Mouse (Mus musculus): ENCODE results near the gene Tuba3a. TPM values are rescaled to one million over a fixed set of nuclear protein-coding genes. Genes with fewer than 3 reads are reported as not detected.
A peak's percentile ranks its signal among the peaks of the same experiment; 100 is the strongest.

Tuba3a gene
- polyA plus RNA-seq, 1 experiment from 2014 or later, result not detected

DNA sequence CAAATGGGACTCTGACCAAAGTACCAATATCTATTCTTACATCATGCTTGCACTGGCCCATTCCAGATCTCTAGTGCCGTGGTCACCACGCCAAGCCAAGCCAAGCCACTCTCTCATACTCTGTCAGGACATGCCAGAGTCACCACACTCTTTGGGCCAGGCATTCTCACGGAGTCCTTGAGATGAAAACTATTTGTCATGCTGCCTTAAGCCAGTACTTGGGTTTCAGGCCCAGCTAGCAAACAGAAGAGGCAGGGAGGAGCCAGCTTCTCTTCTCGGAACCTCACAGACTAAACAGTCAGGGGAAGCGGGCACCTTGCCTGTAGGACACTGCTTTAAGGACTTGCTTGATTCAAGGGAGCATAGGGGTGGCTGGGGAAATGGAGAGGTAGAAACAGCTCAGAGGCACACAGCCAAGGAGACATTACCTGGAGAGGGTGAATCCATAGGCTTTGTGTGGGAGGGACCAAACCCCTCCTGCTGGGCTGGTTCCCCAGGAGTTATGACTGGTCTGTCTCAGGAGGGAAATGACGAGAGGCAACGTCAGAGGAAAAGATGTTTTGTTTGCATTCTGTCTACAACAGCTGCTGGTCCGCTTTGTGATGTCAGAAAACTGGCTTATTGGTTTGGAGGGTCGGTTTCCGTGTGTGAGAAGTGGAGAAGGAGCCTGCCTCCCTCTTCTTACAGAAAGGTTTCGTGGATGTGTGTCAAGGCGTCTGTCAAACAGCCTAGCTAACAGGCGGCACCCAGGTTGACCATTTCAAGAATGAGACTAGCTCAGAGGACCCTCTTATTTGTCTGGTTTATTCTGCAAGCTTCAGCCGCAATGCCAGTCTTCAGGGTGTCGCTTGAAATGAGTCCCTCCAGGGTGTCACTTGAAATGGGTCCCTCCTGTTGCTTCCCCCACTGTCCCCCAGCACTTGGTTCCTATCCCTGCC lies 33.4 kb upstream of the Tuba3a start:
- H3K27me3 ChIP-seq, result peaks cover 65% of the 10 kb centered on the region
- no peak overlapping the region for H3K9ac ChIP-seq (replicated peaks)
- no peaks in the 10 kb centered on the region for H3K36me3 ChIP-seq
- H3K4me2 ChIP-seq (replicated peaks), result no peak overlapping the region
- WGBS, result 65% methylated on average over 15 of the region's 15 CpGs
- no peak overlapping the region for H3K4me3 ChIP-seq
- ATAC-seq (ENCODE audit: low FRiP score, low read depth), result no peak
- H3K27ac ChIP-seq (replicated peaks), result no peak overlapping the region
- no peaks in the 10 kb centered on the region for H3K9me3 ChIP-seq
- peaks cover 9% of the 10 kb centered on the region for H3K4me1 ChIP-seq

DNA sequence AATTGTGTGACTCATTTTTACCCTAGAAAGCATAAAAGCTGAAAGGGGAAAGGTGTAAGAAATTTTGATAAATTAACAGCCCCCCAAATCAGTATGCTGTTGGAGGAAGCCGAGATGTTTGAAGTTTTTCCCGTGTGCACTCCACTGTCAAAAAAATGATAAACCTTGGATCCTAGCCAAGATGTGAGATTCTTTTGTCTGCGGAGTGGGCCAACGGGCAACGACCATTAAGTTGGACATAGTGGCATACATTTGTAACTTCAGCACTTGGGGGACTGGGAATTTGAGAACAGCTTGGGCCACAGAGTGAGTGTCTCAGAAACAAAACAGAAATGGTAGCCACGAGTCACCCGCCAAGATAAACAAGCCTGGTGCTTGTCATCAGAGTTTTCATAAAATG lies 31.2 kb upstream of the Tuba3a start:
- Histone ChIP-seq H3K36me3 (no peaks in the 10 kb centered on the region), H3K9me3 (no peaks in the 10 kb centered on the region), H3K9ac (replicated peaks) (no peak overlapping the region), H3K4me3 (no peak overlapping the region), H3K4me1 (peaks cover 22% of the 10 kb centered on the region), H3K27ac (replicated peaks) (no peak overlapping the region), H3K4me2 (replicated peaks) (no peak overlapping the region), H3K27me3 (peaks cover 50% of the 10 kb centered on the region)
- no peak for ATAC-seq (ENCODE audit: low FRiP score, low read depth)
- WGBS, result 80% methylated on average over 7 of the region's 7 CpGs

DNA sequence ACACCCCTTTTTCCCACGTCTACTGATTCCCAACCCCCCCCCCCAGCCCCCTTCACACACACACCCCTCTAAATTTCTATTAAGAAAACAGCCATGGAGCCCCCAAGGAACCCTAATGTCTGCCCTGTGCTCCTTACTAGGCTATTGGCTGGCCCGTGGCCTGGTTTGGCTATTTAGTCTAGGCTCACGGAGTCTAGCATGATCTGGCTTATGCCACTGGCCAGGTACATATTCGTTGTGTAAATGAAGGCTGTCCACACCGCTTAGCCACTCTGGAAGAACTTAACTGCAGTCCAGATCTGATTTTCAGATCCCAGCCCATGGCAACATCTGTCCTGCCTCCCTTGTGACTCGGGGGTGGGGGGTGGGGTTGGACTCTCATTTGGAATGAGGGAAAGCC lies 28.9 kb upstream of the Tuba3a start:
- H3K27ac ChIP-seq (replicated peaks), result no peak overlapping the region
- H3K9me3 ChIP-seq, result no peaks in the 10 kb centered on the region
- H3K9ac ChIP-seq (replicated peaks), result no peak overlapping the region
- H3K4me2 ChIP-seq (replicated peaks), result no peak overlapping the region
- no peak for ATAC-seq (ENCODE audit: low FRiP score, low read depth)
- WGBS, result 84% methylated on average over 6 of the region's 6 CpGs
- no peak overlapping the region for H3K4me3 ChIP-seq
- H3K27me3 ChIP-seq, result peaks cover 27% of the 10 kb centered on the region
- H3K4me1 ChIP-seq, result peaks cover 15% of the 10 kb centered on the region
- no peaks in the 10 kb centered on the region for H3K36me3 ChIP-seq

DNA sequence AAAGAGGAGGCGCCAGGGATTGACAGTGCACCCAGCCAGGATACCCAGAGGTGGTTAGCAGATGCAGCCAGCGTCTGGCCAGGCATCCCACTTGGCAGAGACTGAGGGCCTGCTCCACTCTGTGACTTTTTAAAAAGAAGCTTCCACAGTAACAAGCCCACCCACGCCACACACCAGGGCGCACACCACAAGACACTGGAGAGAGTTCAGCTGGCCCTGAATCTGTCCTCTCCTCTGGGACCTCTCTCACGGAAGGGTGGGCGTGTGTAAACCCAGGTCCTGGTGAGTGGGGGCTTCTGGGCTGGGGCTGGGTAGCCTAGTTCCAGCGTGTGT lies 28.4 kb upstream of the Tuba3a start:
- Histone ChIP-seq H3K4me2 (replicated peaks) (peak overlapping the region; percentile 69), H3K9ac (replicated peaks) (peak overlapping the region; percentile 71), H3K27me3 (peaks cover 22% of the 10 kb centered on the region), H3K4me3 (peak overlapping the region; percentile 43), H3K36me3 (no peaks in the 10 kb centered on the region), H3K4me1 (peaks cover 18% of the 10 kb centered on the region), H3K27ac (replicated peaks) (no peak overlapping the region), H3K9me3 (no peaks in the 10 kb centered on the region)
- WGBS, result 41% methylated on average over 7 of the region's 7 CpGs
- ATAC-seq (ENCODE audit: low FRiP score, low read depth), result no peak; the same call in 1 of the 2 replicates

DNA sequence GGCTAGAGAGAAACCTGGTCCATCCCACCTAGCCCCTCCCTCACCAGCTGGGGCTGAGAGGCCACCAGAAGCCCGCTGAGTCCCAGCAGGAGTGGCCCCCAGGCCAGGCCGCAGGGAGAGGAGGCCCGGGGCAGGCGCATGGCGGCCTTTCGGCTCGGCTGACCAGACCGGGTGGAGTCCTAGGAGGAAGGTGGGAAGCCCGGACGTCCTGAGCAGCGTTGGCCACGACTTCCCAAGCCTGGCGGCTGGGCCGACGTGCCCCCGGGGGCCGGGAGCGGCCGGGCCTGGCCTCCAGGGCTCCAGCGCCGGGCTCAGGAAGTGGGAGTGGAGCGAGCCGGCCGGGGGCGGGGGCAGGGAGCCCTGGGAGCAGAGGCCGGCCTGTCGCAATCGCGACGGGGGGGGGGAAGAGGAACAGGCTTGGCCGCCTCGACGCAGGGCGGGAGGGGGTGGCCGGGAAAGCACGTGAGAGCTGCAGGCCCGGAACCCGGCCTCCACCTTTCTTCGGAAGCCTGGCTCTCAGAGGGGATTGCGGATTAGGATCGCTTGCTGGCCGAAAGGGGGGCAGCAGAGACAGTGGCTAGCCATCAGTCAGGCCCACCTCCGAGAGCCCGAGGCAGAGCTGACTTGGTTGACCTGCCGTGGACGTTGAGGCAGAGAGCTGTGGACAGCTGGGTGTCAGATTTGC lies 27.8 kb upstream of the Tuba3a start, which contains the start of gene Ltbr:
Ltbr (minus strand) TSS at position 340 of the 685 bp plus-strand sequence.
- Histone ChIP-seq H3K9me3 (no peaks in the 10 kb centered on the region), H3K27me3 (peaks cover 16% of the 10 kb centered on the region; the same call in 1 of the 2 replicates), H3K36me3 (no peaks in the 10 kb centered on the region), H3K4me2 (replicated peaks) (peak within 1 kb of the TSS; percentile 69), H3K27ac (replicated peaks) (no peak within 1 kb of the TSS; the same call in 1 of the 2 replicates), H3K9ac (replicated peaks) (peak within 1 kb of the TSS; percentile 71), H3K4me1 (peaks cover 23% of the 10 kb centered on the region), H3K4me3 (peak within 1 kb of the TSS; percentile 43)
- 2% methylated on average over 38 of the region's 46 CpGs for WGBS
- peak; percentile 60 for ATAC-seq (ENCODE audit: low FRiP score, low read depth)

DNA sequence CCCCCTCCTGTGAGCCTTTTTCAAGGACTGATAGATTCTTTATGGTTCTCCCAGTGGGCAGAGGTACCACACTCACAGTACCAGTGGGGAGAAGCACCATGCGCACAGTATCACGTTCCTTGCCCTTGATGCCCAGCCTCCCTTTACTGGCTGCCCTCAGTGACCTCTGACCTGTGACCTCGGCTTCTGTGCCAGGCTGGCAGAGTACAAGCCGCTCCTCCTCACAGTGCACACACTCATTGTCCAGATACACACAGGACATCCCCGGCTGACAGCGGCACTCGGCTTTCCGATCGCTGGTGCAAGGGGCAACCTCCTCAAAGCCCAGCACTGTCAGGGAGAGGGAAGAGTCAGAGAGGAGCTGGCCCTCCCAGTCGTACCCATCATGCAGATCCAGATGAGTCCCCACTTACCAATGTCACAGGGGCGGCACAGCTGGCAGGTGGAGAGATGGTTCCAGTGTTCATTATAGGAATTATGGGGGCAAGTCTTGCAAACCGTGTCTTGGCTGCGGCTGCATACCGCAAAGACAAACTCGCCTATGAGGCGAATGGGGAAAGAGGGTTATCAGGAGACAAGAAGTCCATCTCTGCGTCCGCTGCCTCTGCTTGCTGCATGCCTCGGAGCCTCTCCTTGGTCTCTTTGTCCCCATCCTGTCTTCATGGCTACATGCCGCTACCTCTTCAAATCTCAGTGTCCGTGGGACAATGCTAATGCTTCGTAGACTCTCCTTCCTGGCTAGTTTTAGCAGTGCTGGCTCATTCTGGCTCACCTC lies 26.9 kb upstream of the Tuba3a start:
- peaks cover 23% of the 10 kb centered on the region for H3K4me1 ChIP-seq
- H3K4me2 ChIP-seq (replicated peaks), result peak overlapping the region; percentile 69
- H3K9ac ChIP-seq (replicated peaks), result peak overlapping the region; percentile 71
- H3K27me3 ChIP-seq, result peaks cover 12% of the 10 kb centered on the region; the same call in 1 of the 2 replicates
- WGBS, result 66% methylated on average over 22 of the region's 22 CpGs
- H3K9me3 ChIP-seq, result no peaks in the 10 kb centered on the region
- ATAC-seq (ENCODE audit: low FRiP score, low read depth), result no peak
- H3K4me3 ChIP-seq, result peak overlapping the region; percentile 43
- no peak overlapping the region for H3K27ac ChIP-seq (replicated peaks)
- H3K36me3 ChIP-seq, result no peaks in the 10 kb centered on the region

DNA sequence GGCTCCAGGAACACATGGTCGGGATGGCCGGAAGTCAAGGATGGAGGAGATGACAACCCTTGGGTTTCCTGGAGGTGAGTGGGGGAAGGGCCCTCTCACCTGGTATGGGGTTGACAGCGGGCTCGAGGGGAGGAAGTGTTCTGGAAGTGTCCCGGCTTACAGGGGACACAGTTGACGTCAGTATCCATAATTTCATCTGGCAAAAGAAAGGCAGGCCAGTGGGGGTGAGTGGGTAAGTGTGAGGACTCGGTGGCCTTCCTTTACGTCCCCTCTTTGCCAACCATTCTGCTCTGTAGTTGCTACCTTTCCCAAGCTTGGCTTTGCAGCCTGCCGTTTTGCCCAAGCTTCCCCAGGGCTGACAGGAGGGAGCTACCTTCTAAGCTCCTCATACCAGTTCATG lies 26.3 kb upstream of the Tuba3a start:
- H3K9ac ChIP-seq (replicated peaks), result no peak overlapping the region
- H3K4me1 ChIP-seq, result peaks cover 23% of the 10 kb centered on the region
- no peaks in the 10 kb centered on the region for H3K9me3 ChIP-seq
- 88% methylated on average over 9 of the region's 9 CpGs for WGBS
- no peak for ATAC-seq (ENCODE audit: low FRiP score, low read depth)
- peaks cover 12% of the 10 kb centered on the region; the same call in 1 of the 2 replicates for H3K27me3 ChIP-seq
- H3K4me3 ChIP-seq, result no peak overlapping the region
- H3K27ac ChIP-seq (replicated peaks), result no peak overlapping the region
- H3K36me3 ChIP-seq, result 0 out of 2 replicates have a peak, but pooled peaks cover under 1% of the 10 kb centered on the region
- no peak overlapping the region for H3K4me2 ChIP-seq (replicated peaks)

DNA sequence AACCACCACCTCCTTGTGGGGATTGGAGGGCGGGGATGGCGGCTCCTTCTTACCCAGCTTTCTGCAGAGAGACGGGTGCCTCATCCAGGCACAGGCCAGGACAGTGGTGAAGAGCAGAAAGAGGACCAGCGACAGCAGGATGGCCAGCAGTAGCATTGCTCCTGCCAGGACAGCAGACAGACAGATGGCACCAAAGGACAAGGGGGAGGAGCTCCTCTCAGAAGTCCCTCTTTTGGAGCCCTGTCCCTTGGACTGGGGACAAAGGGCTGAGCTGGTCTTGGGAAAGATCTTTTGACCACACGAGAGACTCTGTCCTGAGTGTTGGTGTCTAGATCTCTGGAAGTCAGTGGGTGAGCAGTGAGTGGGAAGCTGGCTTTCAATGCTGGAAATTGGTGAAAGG lies 23.6 kb upstream of the Tuba3a start:
- H3K27ac ChIP-seq (replicated peaks), result no peak overlapping the region
- H3K9ac ChIP-seq (replicated peaks), result no peak overlapping the region
- no peak overlapping the region for H3K4me3 ChIP-seq
- no peaks in the 10 kb centered on the region for H3K9me3 ChIP-seq
- peaks cover 21% of the 10 kb centered on the region for H3K4me1 ChIP-seq
- H3K4me2 ChIP-seq (replicated peaks), result no peak overlapping the region; the same call in 1 of the 2 replicates
- peaks cover 3% of the 10 kb centered on the region; the same call in 1 of the 2 replicates for H3K27me3 ChIP-seq
- peaks cover 10% of the 10 kb centered on the region; the same call in 1 of the 2 replicates for H3K36me3 ChIP-seq
- no peak for ATAC-seq (ENCODE audit: low FRiP score, low read depth)
- WGBS, result 43% methylated on average over 5 of the region's 5 CpGs

DNA sequence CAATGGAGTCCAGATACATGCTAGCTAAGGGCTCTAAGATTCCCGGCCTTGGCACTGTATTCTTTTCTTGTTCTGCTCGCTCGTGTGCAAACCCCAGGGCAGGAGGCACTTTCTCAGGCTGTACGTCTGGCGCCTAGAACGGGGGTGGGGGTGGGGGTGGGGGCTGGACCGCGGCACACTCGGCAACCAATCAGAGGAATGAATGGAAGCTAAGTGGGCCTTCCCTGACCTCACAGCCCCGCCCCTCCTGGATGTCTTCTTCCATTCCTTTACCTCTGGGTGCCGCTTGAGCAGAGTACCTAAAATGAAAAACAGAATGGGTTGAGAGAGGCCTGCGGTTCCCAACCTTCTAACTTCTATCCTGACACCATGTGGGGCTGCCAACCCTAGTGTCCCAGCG lies 23.1 kb upstream of the Tuba3a start:
- Histone ChIP-seq H3K9me3 (no peaks in the 10 kb centered on the region), H3K27me3 (no peaks in the 10 kb centered on the region), H3K4me1 (peaks cover 17% of the 10 kb centered on the region), H3K27ac (replicated peaks) (no peak overlapping the region), H3K9ac (replicated peaks) (no peak overlapping the region), H3K4me2 (replicated peaks) (no peak overlapping the region; the same call in 1 of the 2 replicates), H3K36me3 (peaks cover 10% of the 10 kb centered on the region; the same call in 1 of the 2 replicates), H3K4me3 (no peak overlapping the region)
- 16% methylated on average over 13 of the region's 13 CpGs for WGBS
- no peak for ATAC-seq (ENCODE audit: low FRiP score, low read depth)

DNA sequence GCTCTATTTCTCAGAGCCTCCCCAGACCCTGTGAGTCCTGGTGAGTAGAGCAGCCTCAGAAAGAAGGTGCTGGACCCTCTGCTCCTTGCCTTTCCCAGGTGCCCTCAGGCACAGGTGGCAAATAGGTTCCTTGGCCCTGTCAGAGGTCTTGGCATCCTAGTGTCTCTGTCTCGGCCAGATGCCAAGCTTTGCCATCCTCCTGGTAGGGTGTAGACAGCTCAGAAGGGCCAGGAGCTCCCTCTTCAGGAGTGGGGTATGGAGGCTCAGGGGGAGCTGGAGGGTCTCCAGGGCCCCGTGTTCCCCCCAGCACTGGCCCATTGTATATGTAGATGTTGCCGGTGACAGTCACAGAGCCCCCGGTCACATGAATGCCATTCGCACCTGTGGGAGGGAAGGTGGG lies 21.2 kb upstream of the Tuba3a start:
- WGBS, result 93% methylated on average over 5 of the region's 5 CpGs
- Histone ChIP-seq H3K36me3 (peaks cover 10% of the 10 kb centered on the region; the same call in 1 of the 2 replicates), H3K27ac (replicated peaks) (no peak overlapping the region), H3K9me3 (no peaks in the 10 kb centered on the region), H3K9ac (replicated peaks) (no peak overlapping the region), H3K4me3 (no peak overlapping the region), H3K4me1 (peaks cover 7% of the 10 kb centered on the region), H3K27me3 (no peaks in the 10 kb centered on the region), H3K4me2 (replicated peaks) (no peak overlapping the region)
- no peak for ATAC-seq (ENCODE audit: low FRiP score, low read depth)

DNA sequence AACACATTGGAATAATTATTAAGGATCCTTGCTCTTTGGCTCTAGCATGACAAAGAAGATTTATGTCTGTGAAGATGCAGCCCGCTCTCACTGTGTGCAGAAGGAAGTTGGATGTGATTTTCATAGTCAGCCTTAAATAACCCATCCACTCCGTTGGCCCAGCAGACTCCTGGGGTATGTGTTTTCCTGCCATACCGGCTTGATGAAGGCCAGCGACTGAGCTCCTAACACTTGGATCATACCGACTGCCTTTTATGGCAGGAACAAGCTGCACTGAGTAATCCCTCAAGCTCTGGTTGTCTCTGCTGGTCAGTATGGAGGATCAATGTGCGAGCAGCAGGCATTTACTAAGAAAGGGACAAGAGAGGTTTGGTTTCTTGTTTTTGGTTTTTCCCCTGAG lies 19.6 kb upstream of the Tuba3a start:
- no peak overlapping the region for H3K27ac ChIP-seq (replicated peaks)
- 89% methylated on average over 6 of the region's 6 CpGs for WGBS
- H3K27me3 ChIP-seq, result no peaks in the 10 kb centered on the region
- peaks cover 7% of the 10 kb centered on the region for H3K4me1 ChIP-seq
- no peaks in the 10 kb centered on the region for H3K9me3 ChIP-seq
- peaks cover 10% of the 10 kb centered on the region; the same call in 1 of the 2 replicates for H3K36me3 ChIP-seq
- H3K4me3 ChIP-seq, result no peak overlapping the region
- no peak overlapping the region for H3K4me2 ChIP-seq (replicated peaks)
- no peak overlapping the region for H3K9ac ChIP-seq (replicated peaks)
- no peak for ATAC-seq (ENCODE audit: low FRiP score, low read depth)

All from midbrain, embryonic 12.5 days (tissue).